Mouse (Mus musculus): Measurements from ENCODE around the gene Glt8d1. TPM values are rescaled to one million over a fixed set of nuclear protein-coding genes. Genes with fewer than 3 reads are reported as not detected.

The Glt8d1 gene
- 10 to 100 TPM; 34.1 to 38.6 TPM for total RNA-seq (2021)
- long read RNA-seq, experiment 1, transcript Glt8d1-201 (10 exons, 2,018 nt) = major isoform, 22 of 49 reads
- long read RNA-seq, experiment 1, transcript Glt8d1-202 (10 exons, 1,498 nt) = minor isoform, 8 of 49 reads
- long read RNA-seq, experiment 1, partial matches to known transcripts = 2 of 49 reads
- long read RNA-seq, experiment 1, other reads (novel, unspliced or antisense) = 17 of 49 reads
- long read RNA-seq, experiment 2, transcript Glt8d1-201 (10 exons, 2,018 nt) = major isoform, 23 of 53 reads
- long read RNA-seq, experiment 2, transcript Glt8d1-202 (10 exons, 1,498 nt) = minor isoform, 9 of 53 reads
- long read RNA-seq, experiment 2, partial matches to known transcripts = 0 of 53 reads
- long read RNA-seq, experiment 2, other reads (novel, unspliced or antisense) = 21 of 53 reads

- peak; percentile 74 to 89 for DNase-seq (ENCODE audit: low spot score in 2 of 2)
Observed at GRCm38 (mm10) chr14:31001307-31002205, at the start of gene Glt8d1, which contains the start of gene Spcs1. Gene Glt8d1, plus strand, starts transcription at chr14:31001400. Gene Spcs1, minus strand, starts transcription at chr14:31001672.

DNA sequence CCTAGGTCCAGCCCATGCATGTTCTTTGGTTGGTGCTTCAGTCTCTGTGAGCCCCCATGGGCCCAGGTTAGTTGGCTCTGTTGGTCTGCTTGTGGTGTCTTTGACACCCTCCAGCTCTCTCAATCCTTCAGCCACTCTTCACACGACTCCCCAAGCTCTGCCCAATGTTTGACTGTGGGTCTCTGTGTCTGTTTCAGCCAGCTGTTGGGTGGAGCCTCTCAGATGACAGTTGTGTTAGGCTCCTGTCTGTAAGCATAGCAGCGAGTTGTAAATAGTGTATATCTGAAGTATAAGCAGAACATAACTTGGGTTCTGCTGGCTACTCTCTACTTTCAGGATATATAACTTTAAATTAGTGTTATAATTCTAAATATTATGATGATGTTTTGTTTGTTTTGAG, 42.7 kb upstream of the Glt8d1 start:
- no peak for DNase-seq (ENCODE audit: low spot score in 2 of 2)

- no peak for DNase-seq (ENCODE audit: low spot score in 2 of 2)
Observed at GRCm38 (mm10) chr14:30959031-30959430, 42.2 kb upstream of the Glt8d1 start.

GRCm38 (mm10) chr14:30960366-30960765, 40.8 kb upstream of the Glt8d1 start:
- DNase-seq (ENCODE audit: low spot score in 2 of 2) = no peak

DNA sequence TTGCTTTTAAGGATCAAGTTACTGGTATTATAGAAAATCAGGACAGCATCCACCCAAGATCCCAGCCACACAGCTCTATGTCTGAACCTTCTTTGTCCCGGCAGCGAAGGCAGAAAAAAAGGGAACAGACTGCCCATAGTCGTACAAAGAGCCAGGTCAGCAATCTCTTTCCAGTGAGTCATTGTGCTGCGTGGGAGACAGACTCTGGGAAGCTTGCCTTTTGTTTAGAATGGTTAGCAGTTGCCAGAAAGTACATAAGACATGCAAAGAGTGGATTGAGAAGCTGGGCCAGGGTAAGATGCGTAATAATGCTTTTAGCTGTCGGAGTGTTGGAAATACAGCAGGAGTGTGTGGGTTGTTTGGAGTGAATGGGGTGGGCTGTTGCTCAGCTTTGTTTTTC, 27.0 kb upstream of the Glt8d1 start:
- peak in 1 of 2 experiments; percentile 14 for DNase-seq (ENCODE audit: low spot score in 2 of 2)

- no peak for DNase-seq (ENCODE audit: low spot score in 2 of 2)
Observed at GRCm38 (mm10) chr14:30976222-30976621, 25.0 kb upstream of the Glt8d1 start.

- DNase-seq (ENCODE audit: low spot score in 2 of 2) = no peak
Observed at GRCm38 (mm10) chr14:30996417-30996816, 4.8 kb upstream of the Glt8d1 start.

DNA sequence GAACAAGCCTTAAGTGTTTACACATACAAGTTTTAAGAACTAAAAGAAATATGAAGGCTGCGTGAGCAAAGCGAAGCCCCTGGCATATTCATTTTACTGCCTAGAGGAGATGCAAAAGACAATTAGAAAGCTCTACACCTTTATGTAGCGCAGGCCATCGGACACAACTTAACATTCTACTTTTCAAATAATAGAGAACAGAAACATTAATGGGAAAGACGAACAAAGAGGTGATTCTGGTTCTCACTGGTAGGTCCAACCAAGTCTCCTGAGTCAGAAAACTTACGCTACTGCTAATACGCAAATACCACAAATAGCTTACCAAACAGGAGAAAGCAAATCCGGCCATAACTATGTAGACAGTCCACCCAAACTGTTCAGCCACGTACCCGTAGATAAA, 844 bp upstream of the Glt8d1 start:
- DNase-seq (ENCODE audit: low spot score in 2 of 2) = no peak

- DNase-seq (ENCODE audit: low spot score in 2 of 2) = no peak
Observed at GRCm38 (mm10) chr14:31000816-31001306, 339 bp upstream of the Glt8d1 start.

GRCm38 (mm10) chr14:31004527-31004926, 3.3 kb downstream of the Glt8d1 start:
- no peak for DNase-seq (ENCODE audit: low spot score in 2 of 2)

GRCm38 (mm10) chr14:31006779-31007178, 5.6 kb downstream of the Glt8d1 start:
- DNase-seq (ENCODE audit: low spot score in 2 of 2) = no peak

- no peak for DNase-seq (ENCODE audit: low spot score in 2 of 2)
Observed at GRCm38 (mm10) chr14:31011588-31011987, 10.4 kb downstream of the Glt8d1 start.

DNA sequence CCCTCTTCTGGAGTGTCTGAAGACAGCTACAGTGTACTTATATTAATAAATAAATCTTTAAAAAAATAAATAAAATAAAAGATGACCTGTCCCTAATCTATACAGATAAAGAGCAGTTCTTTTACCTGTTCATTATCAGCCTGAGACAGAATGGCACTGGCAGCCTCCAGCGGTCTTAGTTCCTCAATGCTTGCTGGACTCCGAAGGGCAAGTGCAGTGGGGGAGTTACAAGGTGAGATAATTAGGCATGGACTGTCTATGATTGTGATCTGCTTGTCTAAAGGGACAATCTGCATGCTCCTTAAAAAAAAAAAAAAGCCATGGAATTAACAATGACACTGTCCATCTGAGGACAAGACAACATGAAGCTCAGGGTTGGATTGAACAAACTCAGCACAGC, 12.7 kb downstream of the Glt8d1 start:
- DNase-seq (ENCODE audit: low spot score in 2 of 2) = no peak

DNA sequence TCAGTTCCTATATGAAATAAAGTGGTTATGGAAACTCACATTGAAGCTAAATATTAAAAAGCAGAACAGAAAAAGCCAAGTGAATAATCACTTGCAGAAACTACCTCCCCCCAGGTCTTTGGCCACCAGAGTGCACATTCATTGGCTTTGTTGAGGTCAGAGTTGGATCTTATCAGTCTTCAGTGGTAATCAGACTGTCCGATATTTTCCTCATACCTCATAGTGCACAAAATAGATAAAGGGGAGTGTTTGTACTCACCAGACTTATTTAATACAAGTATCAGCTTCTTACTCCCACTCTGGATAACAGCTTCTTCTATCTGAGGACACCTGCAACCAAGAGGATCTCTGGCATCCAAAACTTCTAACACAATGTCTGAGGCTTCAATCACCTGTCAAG, 14.9 kb downstream of the Glt8d1 start:
- no peak for DNase-seq (ENCODE audit: low spot score in 2 of 2)

DNA sequence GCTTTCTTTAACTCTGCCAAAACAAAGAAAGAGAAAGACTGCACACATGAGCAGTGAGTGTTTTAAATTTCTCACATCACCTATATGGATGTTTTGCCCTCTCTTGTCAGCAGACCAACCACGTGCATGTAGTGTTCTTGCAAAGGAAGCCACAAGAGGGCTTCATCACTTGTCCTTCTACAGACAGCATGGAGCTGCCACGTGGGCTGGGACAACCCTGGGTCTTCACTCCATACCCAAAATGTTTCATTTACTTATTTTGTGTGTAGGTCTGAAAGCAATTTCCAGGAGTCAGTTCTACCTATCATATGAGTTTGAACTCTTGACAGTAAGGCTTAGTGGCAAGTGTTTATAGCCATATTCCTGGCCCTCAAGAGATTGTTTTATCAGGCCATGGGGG, 16.7 kb downstream of the Glt8d1 start:
- no peak for DNase-seq (ENCODE audit: low spot score in 2 of 2)

DNA sequence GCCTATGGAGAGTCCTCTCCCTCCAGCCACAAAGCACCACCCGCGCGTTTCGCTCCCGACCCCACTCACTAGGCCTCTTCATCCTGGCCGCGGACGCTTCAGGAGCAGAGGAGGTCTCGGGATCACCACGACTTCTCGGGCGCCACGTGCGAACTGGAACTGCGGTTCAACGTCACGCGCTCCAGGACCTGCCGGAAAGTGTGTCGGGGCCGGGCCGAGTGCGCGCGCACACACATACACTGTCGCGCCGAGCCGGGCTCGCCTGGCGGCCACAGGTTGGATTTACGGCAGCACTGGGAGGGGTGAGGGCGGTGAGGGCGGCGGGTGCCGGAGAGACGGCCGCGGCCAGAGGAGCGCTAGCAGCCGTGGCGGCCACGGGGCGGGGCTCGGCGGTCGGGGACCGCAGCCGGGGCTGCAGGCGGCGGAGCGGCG, 17.7 kb downstream of the Glt8d1 start, which contains the start of the genes Pbrm1 and Gnl3:
Gene Pbrm1, plus strand, starts transcription at position 279 of the 432 bp plus-strand sequence.
Gene Gnl3, minus strand, starts transcription at position 293 of the 432 bp plus-strand sequence.
- DNase-seq (ENCODE audit: low spot score in 2 of 2) = peak; percentile 98

GRCm38 (mm10) chr14:31019331-31020205, 18.4 kb downstream of the Glt8d1 start:
- DNase-seq (ENCODE audit: low spot score in 2 of 2) = peak; percentile 56 to 79

DNA sequence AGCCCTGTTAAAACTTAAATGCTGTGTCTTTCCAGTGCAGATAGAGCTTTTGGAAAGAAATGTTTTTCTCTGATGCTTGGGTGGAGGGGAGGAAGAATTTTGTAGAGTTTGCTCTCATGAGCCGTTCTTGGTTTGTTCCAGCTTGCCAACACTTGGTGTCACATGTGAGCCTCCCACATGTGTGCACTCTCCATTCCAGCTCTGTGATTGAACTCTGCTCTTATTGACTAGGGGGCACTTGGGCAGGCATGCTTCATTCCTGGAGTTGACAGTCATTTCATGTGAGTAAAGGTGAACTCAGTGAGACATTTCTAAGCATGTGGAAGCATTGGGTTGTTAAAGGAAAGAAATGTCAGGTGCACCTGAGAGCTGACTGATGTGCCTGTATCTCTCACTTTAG, 21.4 kb downstream of the Glt8d1 start:
- DNase-seq (ENCODE audit: low spot score in 2 of 2) = no peak

DNA sequence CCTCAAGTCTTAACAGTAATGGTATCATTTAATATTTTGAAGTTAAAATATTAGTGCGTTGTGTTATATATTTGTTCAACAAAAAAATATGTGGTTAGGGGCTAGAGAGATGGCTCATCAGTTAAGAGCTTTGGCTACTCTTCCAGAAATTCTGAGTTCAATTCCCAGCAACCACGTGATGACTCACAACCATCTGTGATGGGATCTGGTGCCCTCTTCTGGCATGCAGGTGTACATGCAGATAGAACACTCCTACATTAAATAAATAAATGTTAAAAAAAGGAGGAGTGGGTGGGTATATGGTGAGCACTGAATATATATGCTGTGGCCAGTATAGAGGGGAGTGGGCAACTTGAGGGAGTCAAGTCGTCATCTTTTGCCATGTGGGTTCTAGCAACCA, 24.6 kb downstream of the Glt8d1 start:
- no peak for DNase-seq (ENCODE audit: low spot score in 2 of 2)

- no peak for DNase-seq (ENCODE audit: low spot score in 2 of 2)
Observed at GRCm38 (mm10) chr14:31045296-31045695, 44.1 kb downstream of the Glt8d1 start.

DNA sequence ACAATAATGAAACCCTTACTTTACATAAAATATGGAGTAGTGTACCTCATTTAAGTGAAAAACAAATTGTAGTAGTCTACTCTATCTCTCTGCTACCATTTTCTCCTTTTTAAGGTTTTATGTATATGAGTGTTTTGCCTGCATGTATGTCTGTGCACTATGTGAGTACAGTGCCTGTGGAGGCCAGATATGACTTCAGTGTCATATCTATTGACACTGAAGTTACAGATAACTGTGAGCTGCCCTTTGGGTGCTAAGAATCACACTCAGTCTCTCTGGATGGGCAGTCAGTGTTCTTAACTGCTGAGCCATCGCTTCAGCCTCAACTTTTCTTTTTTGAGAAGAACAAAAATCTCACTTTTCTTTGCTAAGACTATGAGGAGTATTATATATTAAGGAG, 44.6 kb downstream of the Glt8d1 start:
- DNase-seq (ENCODE audit: low spot score in 2 of 2) = no peak

All from gastrocnemius, postnatal 4 days (tissue).